ENCODE assay signal across 30 mouse cellular contexts in genomic region chr13:42075546-42075945, GRCm38 (mm10).
"Had no signal": no experiment of that assay in that cellular context is flagged by ENCODE, and none has a peak within 500 bp of the region (broad histone marks: within the 10 kb centered on the region; RNA-seq: fewer than 3 reads in every experiment).

No protein-coding gene starts in this region.

- H3K4me1 ChIP-seq: limb, embryonic 12.5 days; lung, embryonic 15.5 days; midbrain, embryonic 12.5 days; neural tube, embryonic 12.5 days had no signal

- DNase-seq: left cerebral cortex, postnatal 4 days; liver; liver, embryonic 13.5 days; liver, postnatal 0 days; lung, adult 18-20 months; lung, adult 2 months; lung, embryonic 14.5 days; lung, postnatal 10 days; lung, postnatal 14 days; lung, postnatal 36 days; lung, postnatal 4 days; midbrain, embryonic 14.5 days had no signal

- H3K4me3 ChIP-seq: limb, embryonic 10.5 days; limb, embryonic 12.5 days; limb, embryonic 13.5 days; limb, embryonic 15.5 days; liver, embryonic 12.5 days; liver, embryonic 13.5 days; liver, embryonic 15.5 days; lung, embryonic 15.5 days; midbrain, embryonic 10.5 days; midbrain, embryonic 12.5 days; midbrain, embryonic 13.5 days; midbrain, embryonic 15.5 days; myocyte; neural tube, embryonic 12.5 days had no signal

- H3K9ac ChIP-seq: limb, embryonic 12.5 days; limb, embryonic 13.5 days; limb, embryonic 15.5 days; liver, embryonic 12.5 days; liver, embryonic 13.5 days; liver, embryonic 14.5 days; liver, embryonic 15.5 days; liver, postnatal 0 days; lung, embryonic 14.5 days; lung, embryonic 15.5 days; midbrain, embryonic 12.5 days; midbrain, embryonic 13.5 days; midbrain, embryonic 15.5 days; neural tube, embryonic 12.5 days had no signal

- H3K27me3 ChIP-seq: limb, embryonic 12.5 days; limb, embryonic 13.5 days; limb, embryonic 15.5 days; liver, embryonic 12.5 days; liver, embryonic 13.5 days; liver, embryonic 15.5 days; lung, embryonic 15.5 days; megakaryocyte, embryonic 14.5 days; midbrain, embryonic 12.5 days; midbrain, embryonic 13.5 days; midbrain, embryonic 15.5 days; neural tube, embryonic 12.5 days had no signal

- H3K36me3 ChIP-seq: limb, embryonic 15.5 days; liver, embryonic 15.5 days; lung, embryonic 15.5 days; midbrain, embryonic 15.5 days had no signal

- ATAC-seq: liver, embryonic 12.5 days; liver, postnatal 0 days; lung, postnatal 0 days; midbrain, embryonic 13.5 days; midbrain, embryonic 15.5 days; midbrain, embryonic 16.5 days had no signal

- H3K27ac ChIP-seq: limb, embryonic 10.5 days; limb, embryonic 12.5 days; limb, embryonic 13.5 days; limb, embryonic 15.5 days; liver, embryonic 12.5 days; liver, embryonic 13.5 days; liver, embryonic 14.5 days; liver, embryonic 15.5 days; lung, embryonic 15.5 days; macrophage; midbrain, embryonic 10.5 days; midbrain, embryonic 12.5 days; midbrain, embryonic 13.5 days; midbrain, embryonic 15.5 days; neural tube, embryonic 12.5 days had no signal
